Mouse (Mus musculus): ENCODE data around the gene Pyroxd2. TPM values are rescaled to one million over a fixed set of nuclear protein-coding genes. Genes with fewer than 3 reads are reported as not detected.
"Not testable (repeated sequence)": the region's sequence is repeated elsewhere in the genome, so short reads cannot be mapped to it uniquely, and the experiment has no call there.

Pyroxd2 gene
- 0.35 and 1.8 TPM in 2 replicates for total RNA-seq (2017)

GRCm38 (mm10) chr19:42752363-42752931 is at the start of gene Pyroxd2:
Gene Pyroxd2 (minus strand): TSS chr19:42752775.
- ATAC-seq (ENCODE audit: extremely low read depth, insufficient number of reproducible peaks, low FRiP score, poor library complexity, severe bottlenecking) = peak; percentile 27

GRCm38 (mm10) chr19:42797866-42798265 is 45.3 kb upstream of the Pyroxd2 start:
- ATAC-seq (ENCODE audit: extremely low read depth, insufficient number of reproducible peaks, low FRiP score, poor library complexity, severe bottlenecking) = no peak

DNA sequence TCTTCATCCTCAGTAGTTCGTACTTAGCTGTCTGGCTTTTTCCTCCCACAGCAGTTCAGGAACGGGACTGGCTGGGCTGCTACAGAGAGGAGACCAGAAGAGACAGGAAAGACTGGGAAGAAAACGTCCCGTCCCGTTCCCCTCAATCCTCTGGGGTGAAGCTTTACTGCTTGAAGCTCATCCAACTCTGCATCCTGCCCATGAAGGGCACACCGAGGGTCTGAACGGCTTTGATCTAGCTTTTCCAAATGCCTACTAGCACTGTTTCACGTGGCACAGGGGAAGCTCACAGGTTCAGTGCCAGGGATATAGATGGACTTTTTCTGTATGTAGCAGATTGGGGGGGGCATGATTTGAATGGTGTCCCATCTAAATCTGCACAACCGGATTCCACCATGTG is 43.2 kb upstream of the Pyroxd2 start:
- no peak for ATAC-seq (ENCODE audit: extremely low read depth, insufficient number of reproducible peaks, low FRiP score, poor library complexity, severe bottlenecking)

GRCm38 (mm10) chr19:42794914-42795613 is 42.5 kb upstream of the Pyroxd2 start:
- ATAC-seq (ENCODE audit: extremely low read depth, insufficient number of reproducible peaks, low FRiP score, poor library complexity, severe bottlenecking) = peak; percentile 74

DNA sequence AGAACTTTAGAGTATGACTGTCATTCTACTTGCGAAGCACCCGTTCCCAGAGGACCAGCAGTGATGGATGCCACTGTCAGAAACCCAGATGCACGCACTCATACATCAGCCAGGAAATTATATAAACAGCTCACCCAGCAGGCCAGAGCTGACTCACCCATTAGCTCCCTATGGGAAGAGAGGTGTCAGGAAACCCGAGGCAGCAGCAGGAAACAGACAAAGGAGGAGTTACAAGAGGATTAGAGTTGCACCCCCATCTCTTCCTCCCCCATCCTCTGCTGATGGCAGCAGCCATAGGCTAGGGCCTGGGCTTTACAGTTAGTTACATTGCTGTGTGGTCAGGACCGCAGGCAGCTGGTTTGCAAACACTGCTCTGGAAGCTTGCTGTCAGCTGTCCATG is 35.7 kb upstream of the Pyroxd2 start:
- no peak for ATAC-seq (ENCODE audit: extremely low read depth, insufficient number of reproducible peaks, low FRiP score, poor library complexity, severe bottlenecking)

- ATAC-seq (ENCODE audit: extremely low read depth, insufficient number of reproducible peaks, low FRiP score, poor library complexity, severe bottlenecking) = no peak
Observed at GRCm38 (mm10) chr19:42785562-42786220, 33.1 kb upstream of the Pyroxd2 start.

- ATAC-seq (ENCODE audit: extremely low read depth, insufficient number of reproducible peaks, low FRiP score, poor library complexity, severe bottlenecking) = no peak
Observed at GRCm38 (mm10) chr19:42785129-42785528, 32.6 kb upstream of the Pyroxd2 start.

DNA sequence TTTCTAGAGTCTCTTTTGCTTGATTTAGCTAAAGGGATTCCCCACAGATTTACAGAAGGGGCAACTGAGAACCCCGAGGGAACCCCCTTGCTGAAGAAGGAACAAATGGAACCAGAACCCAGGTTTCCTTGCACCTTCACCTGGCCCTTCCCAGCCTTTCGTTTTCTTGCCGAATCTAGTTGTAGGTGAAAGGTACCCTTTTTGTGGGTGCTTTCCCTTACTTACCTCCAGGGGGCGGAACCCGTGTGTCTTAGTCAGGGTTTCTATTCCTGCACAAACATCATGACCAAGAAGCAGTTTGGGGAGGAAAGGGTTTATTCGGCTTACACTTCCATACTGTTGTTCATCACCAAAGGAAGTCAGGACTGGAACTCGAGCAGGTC is 27.6 kb upstream of the Pyroxd2 start:
- ATAC-seq (ENCODE audit: extremely low read depth, insufficient number of reproducible peaks, low FRiP score, poor library complexity, severe bottlenecking) = not testable (repeated sequence)

DNA sequence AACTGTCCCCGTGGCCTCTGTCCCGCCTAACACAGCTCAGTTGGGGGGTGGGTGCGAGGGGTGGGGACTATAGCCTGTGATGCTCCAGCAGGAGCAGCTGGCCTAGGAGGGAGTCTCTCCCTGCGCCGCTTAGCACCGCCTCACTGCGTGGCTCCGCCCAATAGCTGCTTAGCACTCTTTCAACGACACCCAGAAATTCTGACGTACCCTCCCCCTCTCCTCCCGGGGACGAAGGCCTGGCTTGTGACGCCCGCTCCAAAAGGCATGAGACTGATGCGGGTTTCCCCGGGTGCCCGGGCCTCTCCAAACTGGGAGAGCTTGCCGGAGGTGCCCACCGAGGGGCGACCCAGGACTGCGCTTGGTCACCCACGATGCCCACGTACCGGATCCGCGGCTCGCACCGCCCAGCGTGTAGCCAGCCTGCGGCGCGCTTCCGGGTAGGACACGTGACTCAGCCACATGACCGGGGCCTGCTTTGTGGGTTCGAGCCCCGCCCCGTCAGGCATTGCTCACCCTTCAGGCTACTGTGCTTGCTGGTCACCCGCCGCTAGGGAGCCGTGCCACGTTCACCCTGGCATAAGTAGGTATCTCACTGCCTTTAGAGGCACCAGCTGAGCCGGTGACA is 27.1 kb upstream of the Pyroxd2 start, which contains the start of gene Hps1:
Gene Hps1 (minus strand): TSS at position 448 of the 625 bp plus-strand sequence.
- ATAC-seq (ENCODE audit: extremely low read depth, insufficient number of reproducible peaks, low FRiP score, poor library complexity, severe bottlenecking) = peak; percentile 83

DNA sequence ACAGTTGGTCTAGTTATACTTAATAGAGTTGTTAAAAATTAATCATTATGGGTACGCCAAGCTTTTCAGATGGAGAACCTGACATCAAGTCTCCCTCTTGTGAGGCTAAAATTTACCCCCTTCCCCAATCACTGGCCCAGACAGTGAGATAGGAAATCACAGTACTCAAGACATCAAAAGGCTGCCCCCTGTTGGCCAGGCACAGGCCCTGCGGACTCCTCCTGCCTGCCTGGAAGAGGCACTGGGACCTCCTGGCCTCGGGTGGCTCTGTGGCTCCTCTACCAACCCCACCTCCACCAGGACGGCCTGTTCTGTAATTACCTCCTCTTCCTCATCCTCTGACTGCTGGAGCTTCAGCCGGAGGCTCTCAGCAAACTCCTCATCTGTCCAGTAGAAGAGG is 25.2 kb upstream of the Pyroxd2 start:
- ATAC-seq (ENCODE audit: extremely low read depth, insufficient number of reproducible peaks, low FRiP score, poor library complexity, severe bottlenecking) = no peak

DNA sequence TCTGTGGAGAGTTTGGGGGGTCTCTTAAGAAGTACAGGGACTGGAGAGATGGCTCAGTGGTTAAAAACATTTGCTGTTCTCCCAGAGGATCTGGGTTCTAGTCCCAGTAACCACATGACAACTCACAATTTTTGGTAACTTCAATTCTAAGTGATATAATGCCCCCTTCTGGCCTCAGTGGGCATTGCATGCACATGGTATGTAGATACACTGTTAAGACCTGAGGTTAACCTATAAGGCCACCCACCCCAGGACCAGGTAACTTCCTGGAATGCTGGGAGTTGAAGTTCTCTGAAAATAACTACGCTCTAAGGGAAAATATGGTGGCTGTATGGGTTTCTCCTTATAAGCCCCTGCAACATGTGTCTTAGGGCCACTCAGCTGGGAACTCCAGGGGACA is 24.2 kb upstream of the Pyroxd2 start:
- no peak for ATAC-seq (ENCODE audit: extremely low read depth, insufficient number of reproducible peaks, low FRiP score, poor library complexity, severe bottlenecking)

GRCm38 (mm10) chr19:42770141-42770872 is 17.7 kb upstream of the Pyroxd2 start:
- ATAC-seq (ENCODE audit: extremely low read depth, insufficient number of reproducible peaks, low FRiP score, poor library complexity, severe bottlenecking) = no peak

DNA sequence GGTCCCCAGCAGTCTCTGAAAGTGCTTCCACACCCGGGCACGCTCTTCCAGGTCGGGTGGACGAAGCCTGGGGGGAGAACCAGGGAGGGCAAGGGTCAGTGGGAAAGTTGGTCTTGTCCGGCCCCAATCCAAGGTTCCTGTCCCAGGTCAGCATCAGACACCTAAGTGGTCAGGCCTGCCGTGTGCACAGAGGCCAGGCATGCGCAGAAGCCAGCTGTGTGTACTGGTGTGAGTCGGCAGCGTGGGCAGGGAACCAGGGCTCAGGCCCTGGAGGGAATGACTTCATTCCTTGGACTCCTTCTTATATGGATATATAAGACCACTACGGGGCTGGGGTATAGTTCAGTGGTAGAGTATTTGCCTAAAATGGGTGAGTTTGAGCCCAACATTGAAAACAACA is 17.1 kb upstream of the Pyroxd2 start:
- ATAC-seq (ENCODE audit: extremely low read depth, insufficient number of reproducible peaks, low FRiP score, poor library complexity, severe bottlenecking) = no peak

DNA sequence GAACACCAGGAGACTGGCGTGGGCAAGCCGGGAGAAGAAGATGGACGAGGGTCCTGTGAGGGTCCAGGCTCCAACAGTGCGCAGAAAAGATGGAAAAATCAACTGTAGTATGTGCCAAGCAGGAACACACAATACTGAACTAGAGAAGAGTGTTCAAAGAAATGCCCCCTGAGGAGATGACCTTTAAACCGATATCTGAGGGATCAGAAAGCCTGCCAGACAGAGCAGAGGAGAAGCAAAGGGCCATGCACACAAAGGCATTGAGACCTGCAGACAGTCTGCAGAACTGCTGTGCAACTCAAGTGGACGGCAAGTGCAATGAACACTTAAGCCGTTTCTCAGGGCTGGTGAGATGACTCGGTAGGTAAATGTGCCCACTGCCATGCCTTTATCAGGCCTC is 14.8 kb upstream of the Pyroxd2 start:
- no peak for ATAC-seq (ENCODE audit: extremely low read depth, insufficient number of reproducible peaks, low FRiP score, poor library complexity, severe bottlenecking)

- no peak for ATAC-seq (ENCODE audit: extremely low read depth, insufficient number of reproducible peaks, low FRiP score, poor library complexity, severe bottlenecking)
Observed at GRCm38 (mm10) chr19:42764398-42764797, 11.8 kb upstream of the Pyroxd2 start.

- no peak for ATAC-seq (ENCODE audit: extremely low read depth, insufficient number of reproducible peaks, low FRiP score, poor library complexity, severe bottlenecking)
Observed at GRCm38 (mm10) chr19:42756671-42757070, 4.1 kb upstream of the Pyroxd2 start.

- no peak for ATAC-seq (ENCODE audit: extremely low read depth, insufficient number of reproducible peaks, low FRiP score, poor library complexity, severe bottlenecking)
Observed at GRCm38 (mm10) chr19:42755148-42755870, 2.7 kb upstream of the Pyroxd2 start.

GRCm38 (mm10) chr19:42753141-42753917 is 754 bp upstream of the Pyroxd2 start:
- peak; percentile 71 for ATAC-seq (ENCODE audit: extremely low read depth, insufficient number of reproducible peaks, low FRiP score, poor library complexity, severe bottlenecking)

Measured in neutrophil, adult 5-6 weeks (primary cell).